Mouse (Mus musculus): ENCODE results near the gene Qrich1. TPM values are rescaled to one million over a fixed set of nuclear protein-coding genes. Genes with fewer than 3 reads are reported as not detected.

The Qrich1 gene
- total and polyA plus RNA-seq, 2 experiments, result 43.0 to 54.9 TPM

- 50% methylated on average over 17 of the region's 17 CpGs for WGBS
- Histone ChIP-seq H3K36me3 (ENCODE audit: control insufficient read depth, insufficient read depth, low read length) (peaks cover 2% of the 10 kb centered on the region; the same call in 1 of the 2 replicates), H3K9ac (ENCODE audit: low read depth, low read length) (0 out of 2 replicates have a peak overlapping the region, but pooled peaks have one; percentile 7), H3K4me3 (ENCODE audit: insufficient read depth, low read depth, low read length) (no peak overlapping the region), H3K27ac (replicated peaks; ENCODE audit: insufficient read depth, low read depth, low read length) (peak overlapping the region; percentile 65), H3K79me2 (ENCODE audit: control insufficient read depth, insufficient read depth, low read length) (no peaks in the 10 kb centered on the region), H3K27me3 (ENCODE audit: control insufficient read depth, insufficient read depth, low read length) (no peaks in the 10 kb centered on the region), H3K4me1 (ENCODE audit: control insufficient read depth, insufficient read depth, low read length) (peaks cover 12% of the 10 kb centered on the region)
- DNase-seq (ENCODE audit: extremely low read depth, low read depth, low spot score), result no peak
- TF ChIP-seq POLR2A (IDR thresholded peaks at IDR 0.05; ENCODE audit: extremely low read depth, insufficient read depth, low read length), result no peak
- TF ChIP-seq CTCF (IDR thresholded peaks at IDR 0.05; ENCODE audit: low read depth, low read length), result no peak
Observed at GRCm38 (mm10) chr9:108568511-108568921, 51.9 kb downstream of the Qrich1 start.

GRCm38 (mm10) chr9:108569381-108570206, 53.0 kb downstream of the Qrich1 start, which contains the start of gene Dalrd3:
Gene Dalrd3, plus strand, starts transcription at chr9:108569886.
- H3K36me3 ChIP-seq (ENCODE audit: control insufficient read depth, insufficient read depth, low read length), result peaks cover 2% of the 10 kb centered on the region; the same call in 1 of the 2 replicates

GRCm38 (mm10) chr9:108570207-108570896, 53.7 kb downstream of the Qrich1 start:
- Histone ChIP-seq H3K9ac (ENCODE audit: low read depth, low read length) (peak overlapping the region; percentile 59), H3K79me2 (ENCODE audit: control insufficient read depth, insufficient read depth, low read length) (no peaks in the 10 kb centered on the region), H3K4me1 (ENCODE audit: control insufficient read depth, insufficient read depth, low read length) (peaks cover 12% of the 10 kb centered on the region), H3K36me3 (ENCODE audit: control insufficient read depth, insufficient read depth, low read length) (peaks cover 2% of the 10 kb centered on the region; the same call in 1 of the 2 replicates), H3K27ac (replicated peaks; ENCODE audit: insufficient read depth, low read depth, low read length) (no peak overlapping the region), H3K27me3 (ENCODE audit: control insufficient read depth, insufficient read depth, low read length) (no peaks in the 10 kb centered on the region), H3K4me3 (ENCODE audit: insufficient read depth, low read depth, low read length) (peak overlapping the region; percentile 77)
- 2% methylated on average over 40 of the region's 40 CpGs for WGBS
- DNase-seq (ENCODE audit: extremely low read depth, low read depth, low spot score), result peak; percentile 61
- no peak for TF ChIP-seq POLR2A (IDR thresholded peaks at IDR 0.05; ENCODE audit: extremely low read depth, insufficient read depth, low read length)
- peak; percentile 83 for TF ChIP-seq CTCF (IDR thresholded peaks at IDR 0.05; ENCODE audit: low read depth, low read length)

More at GRCm38 (mm10) chr9:108569381-108570206, 53.0 kb downstream of the Qrich1 start, which contains the start of gene Dalrd3:
- Histone ChIP-seq H3K79me2 (ENCODE audit: control insufficient read depth, insufficient read depth, low read length) (no peaks in the 10 kb centered on the region), H3K27ac (replicated peaks; ENCODE audit: insufficient read depth, low read depth, low read length) (peak within 1 kb of the TSS; percentile 65), H3K4me3 (ENCODE audit: insufficient read depth, low read depth, low read length) (peak within 1 kb of the TSS; percentile 77), H3K27me3 (ENCODE audit: control insufficient read depth, insufficient read depth, low read length) (no peaks in the 10 kb centered on the region), H3K4me1 (ENCODE audit: control insufficient read depth, insufficient read depth, low read length) (peaks cover 12% of the 10 kb centered on the region), H3K9ac (ENCODE audit: low read depth, low read length) (peak within 1 kb of the TSS; percentile 59)
- peak; percentile 85 for DNase-seq (ENCODE audit: extremely low read depth, low read depth, low spot score)
- WGBS, result 5% methylated on average over 42 of the region's 42 CpGs
- TF ChIP-seq CTCF (IDR thresholded peaks at IDR 0.05; ENCODE audit: low read depth, low read length), result no peak
- 0 out of 2 replicates have a peak, but pooled peaks have one; percentile 37 for TF ChIP-seq POLR2A (IDR thresholded peaks at IDR 0.05; ENCODE audit: extremely low read depth, insufficient read depth, low read length)

GRCm38 (mm10) chr9:108571401-108571973, 54.9 kb downstream of the Qrich1 start:
- no peak for DNase-seq (ENCODE audit: extremely low read depth, low read depth, low spot score)
- 97% methylated on average over 16 of the region's 16 CpGs for WGBS
- no peak overlapping the region for H3K9ac ChIP-seq (ENCODE audit: low read depth, low read length)
- H3K27me3 ChIP-seq (ENCODE audit: control insufficient read depth, insufficient read depth, low read length), result no peaks in the 10 kb centered on the region
- no peak overlapping the region for H3K27ac ChIP-seq (replicated peaks; ENCODE audit: insufficient read depth, low read depth, low read length)
- peaks cover 7% of the 10 kb centered on the region; the same call in 1 of the 2 replicates for H3K4me1 ChIP-seq (ENCODE audit: control insufficient read depth, insufficient read depth, low read length)
- H3K36me3 ChIP-seq (ENCODE audit: control insufficient read depth, insufficient read depth, low read length), result peaks cover 2% of the 10 kb centered on the region; the same call in 1 of the 2 replicates
- no peaks in the 10 kb centered on the region for H3K79me2 ChIP-seq (ENCODE audit: control insufficient read depth, insufficient read depth, low read length)
- TF ChIP-seq CTCF (IDR thresholded peaks at IDR 0.05; ENCODE audit: low read depth, low read length) (no peak), POLR2A (IDR thresholded peaks at IDR 0.05; ENCODE audit: extremely low read depth, insufficient read depth, low read length) (no peak)
- H3K4me3 ChIP-seq (ENCODE audit: insufficient read depth, low read depth, low read length), result no peak overlapping the region

DNA sequence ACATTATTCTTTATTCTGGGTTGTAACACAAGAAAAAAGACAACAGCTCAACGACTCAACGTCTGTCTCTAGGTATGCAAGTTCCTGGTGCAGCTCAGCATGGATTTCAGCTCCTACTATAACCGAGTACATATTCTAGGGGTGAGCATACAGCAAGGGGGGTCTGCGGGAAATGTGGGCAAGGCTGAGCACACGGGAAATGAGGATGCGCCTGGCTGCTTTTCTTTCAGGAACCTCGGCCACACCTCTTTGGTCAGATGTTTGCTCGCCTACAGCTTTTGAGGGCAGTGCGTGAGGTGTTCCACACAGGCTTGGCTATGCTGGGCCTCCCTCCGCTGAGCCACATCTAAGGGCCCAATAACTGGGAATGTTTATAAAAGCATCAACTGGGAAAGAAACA, 55.7 kb downstream of the Qrich1 start:
- Histone ChIP-seq H3K79me2 (ENCODE audit: control insufficient read depth, insufficient read depth, low read length) (no peaks in the 10 kb centered on the region), H3K9ac (ENCODE audit: low read depth, low read length) (no peak overlapping the region), H3K4me3 (ENCODE audit: insufficient read depth, low read depth, low read length) (no peak overlapping the region), H3K4me1 (ENCODE audit: control insufficient read depth, insufficient read depth, low read length) (peaks cover 7% of the 10 kb centered on the region; the same call in 1 of the 2 replicates), H3K27me3 (ENCODE audit: control insufficient read depth, insufficient read depth, low read length) (no peaks in the 10 kb centered on the region), H3K27ac (replicated peaks; ENCODE audit: insufficient read depth, low read depth, low read length) (no peak overlapping the region), H3K36me3 (ENCODE audit: control insufficient read depth, insufficient read depth, low read length) (peaks cover 2% of the 10 kb centered on the region; the same call in 1 of the 2 replicates)
- TF ChIP-seq POLR2A (IDR thresholded peaks at IDR 0.05; ENCODE audit: extremely low read depth, insufficient read depth, low read length), result no peak
- TF ChIP-seq CTCF (IDR thresholded peaks at IDR 0.05; ENCODE audit: low read depth, low read length), result no peak
- WGBS, result 91% methylated on average over 10 of the region's 10 CpGs
- DNase-seq (ENCODE audit: extremely low read depth, low read depth, low spot score), result no peak
